Mouse (Mus musculus): Measurements from ENCODE around the gene Dgkh. TPM values are rescaled to one million over a fixed set of nuclear protein-coding genes. Genes with fewer than 3 reads are reported as not detected.

Dgkh gene
- polyA plus RNA-seq, 1 experiment from 2014 or later: 2.1 TPM

- no peak for DNase-seq (ENCODE audit: low spot score)
Observed at GRCm38 (mm10) chr14:78528461-78529425, 203.8 kb downstream of the Dgkh start.

GRCm38 (mm10) chr14:78526907-78527306 lies 205.7 kb downstream of the Dgkh start:
- H3K4me3 ChIP-seq (ENCODE audit: low read depth, low read length): no peak overlapping the region

More at GRCm38 (mm10) chr14:78528461-78529425, 203.8 kb downstream of the Dgkh start:
- 37% methylated on average over 8 of the region's 8 CpGs for WGBS
- Histone ChIP-seq H3K9me3 (ENCODE audit: control insufficient read depth, low read length) (no peaks in the 10 kb centered on the region), H3K27me3 (replicated peaks; ENCODE audit: control insufficient read depth, insufficient read depth, low read length) (no peaks in the 10 kb centered on the region), H3K27ac (ENCODE audit: low read depth) (peak overlapping the region; percentile 52; the same call in 1 of the 2 replicates), H3K4me1 (replicated peaks; ENCODE audit: control insufficient read depth, insufficient read depth, low read length) (peaks cover 35% of the 10 kb centered on the region), H3K9ac (ENCODE audit: low read length) (no peak overlapping the region), H3K4me3 (ENCODE audit: low read depth, low read length) (no peak overlapping the region), H3K36me3 (ENCODE audit: control insufficient read depth, insufficient read depth, low read length) (no peaks in the 10 kb centered on the region), H3K4me2 (ENCODE audit: low read length) (no peak overlapping the region)
- ATAC-seq (replicated peaks; ENCODE audit: low FRiP score, low TSS enrichment, low read depth): no peak

GRCm38 (mm10) chr14:78526475-78526874 lies 206.1 kb downstream of the Dgkh start:
- 24% methylated on average over 3 of the region's 3 CpGs for WGBS
- H3K4me3 ChIP-seq (ENCODE audit: low read depth, low read length): no peak overlapping the region

More at GRCm38 (mm10) chr14:78526907-78527306, 205.7 kb downstream of the Dgkh start:
- WGBS: 61% methylated on average over 6 of the region's 6 CpGs
- H3K4me2 ChIP-seq (ENCODE audit: low read length): no peak overlapping the region
- H3K27ac ChIP-seq (ENCODE audit: low read depth): 0 out of 2 replicates have a peak overlapping the region, but pooled peaks have one; percentile 29
- ATAC-seq (replicated peaks; ENCODE audit: low FRiP score, low TSS enrichment, low read depth): no peak
- H3K9ac ChIP-seq (ENCODE audit: low read length): no peak overlapping the region
- H3K4me1 ChIP-seq (replicated peaks; ENCODE audit: control insufficient read depth, insufficient read depth, low read length): peaks cover 35% of the 10 kb centered on the region
- no peaks in the 10 kb centered on the region; the same call in 1 of the 2 replicates for H3K36me3 ChIP-seq (ENCODE audit: control insufficient read depth, insufficient read depth, low read length)
- H3K9me3 ChIP-seq (ENCODE audit: control insufficient read depth, low read length): no peaks in the 10 kb centered on the region
- no peaks in the 10 kb centered on the region for H3K27me3 ChIP-seq (replicated peaks; ENCODE audit: control insufficient read depth, insufficient read depth, low read length)
- DNase-seq (ENCODE audit: low spot score): no peak

GRCm38 (mm10) chr14:78525611-78526457 lies 206.7 kb downstream of the Dgkh start:
- H3K9me3 ChIP-seq (ENCODE audit: control insufficient read depth, low read length): no peaks in the 10 kb centered on the region
- 84% methylated on average over 3 of the region's 3 CpGs for WGBS
- DNase-seq (ENCODE audit: low spot score) (no peak), ATAC-seq (replicated peaks; ENCODE audit: low FRiP score, low TSS enrichment, low read depth) (peak; percentile 66)
- H3K4me1 ChIP-seq (replicated peaks; ENCODE audit: control insufficient read depth, insufficient read depth, low read length): peaks cover 35% of the 10 kb centered on the region
- H3K27me3 ChIP-seq (replicated peaks; ENCODE audit: control insufficient read depth, insufficient read depth, low read length): no peaks in the 10 kb centered on the region
- H3K27ac ChIP-seq (ENCODE audit: low read depth): peak overlapping the region; percentile 61; the same call in 1 of the 2 replicates
- H3K4me2 ChIP-seq (ENCODE audit: low read length): no peak overlapping the region
- H3K4me3 ChIP-seq (ENCODE audit: low read depth, low read length): no peak overlapping the region
- H3K36me3 ChIP-seq (ENCODE audit: control insufficient read depth, insufficient read depth, low read length): peaks cover 7% of the 10 kb centered on the region
- no peak overlapping the region for H3K9ac ChIP-seq (ENCODE audit: low read length)

More at GRCm38 (mm10) chr14:78526475-78526874, 206.1 kb downstream of the Dgkh start:
- peaks cover 35% of the 10 kb centered on the region for H3K4me1 ChIP-seq (replicated peaks; ENCODE audit: control insufficient read depth, insufficient read depth, low read length)
- peak; percentile 76 for ATAC-seq (replicated peaks; ENCODE audit: low FRiP score, low TSS enrichment, low read depth)
- peaks cover 4% of the 10 kb centered on the region for H3K36me3 ChIP-seq (ENCODE audit: control insufficient read depth, insufficient read depth, low read length)
- H3K27me3 ChIP-seq (replicated peaks; ENCODE audit: control insufficient read depth, insufficient read depth, low read length): no peaks in the 10 kb centered on the region
- DNase-seq (ENCODE audit: low spot score): no peak
- H3K27ac ChIP-seq (ENCODE audit: low read depth): peak overlapping the region; percentile 61; the same call in 1 of the 2 replicates
- H3K9ac ChIP-seq (ENCODE audit: low read length): no peak overlapping the region
- no peaks in the 10 kb centered on the region for H3K9me3 ChIP-seq (ENCODE audit: control insufficient read depth, low read length)
- no peak overlapping the region for H3K4me2 ChIP-seq (ENCODE audit: low read length)

GRCm38 (mm10) chr14:78525059-78525458 lies 207.5 kb downstream of the Dgkh start:
- WGBS: 77% methylated on average over 2 of the region's 2 CpGs
- H3K9ac ChIP-seq (ENCODE audit: low read length): no peak overlapping the region
- H3K9me3 ChIP-seq (ENCODE audit: control insufficient read depth, low read length): no peaks in the 10 kb centered on the region
- peaks cover 32% of the 10 kb centered on the region for H3K4me1 ChIP-seq (replicated peaks; ENCODE audit: control insufficient read depth, insufficient read depth, low read length)
- DNase-seq (ENCODE audit: low spot score): no peak
- no peak for ATAC-seq (replicated peaks; ENCODE audit: low FRiP score, low TSS enrichment, low read depth)
- no peak overlapping the region for H3K4me3 ChIP-seq (ENCODE audit: low read depth, low read length)
- peaks cover 15% of the 10 kb centered on the region for H3K36me3 ChIP-seq (ENCODE audit: control insufficient read depth, insufficient read depth, low read length)
- H3K27me3 ChIP-seq (replicated peaks; ENCODE audit: control insufficient read depth, insufficient read depth, low read length): no peaks in the 10 kb centered on the region
- no peak overlapping the region for H3K4me2 ChIP-seq (ENCODE audit: low read length)
- no peak overlapping the region for H3K27ac ChIP-seq (ENCODE audit: low read depth)

GRCm38 (mm10) chr14:78510713-78511112 lies 221.9 kb downstream of the Dgkh start:
- Histone ChIP-seq H3K27me3 (replicated peaks; ENCODE audit: control insufficient read depth, insufficient read depth, low read length) (no peaks in the 10 kb centered on the region), H3K4me2 (ENCODE audit: low read length) (no peak overlapping the region), H3K9me3 (ENCODE audit: control insufficient read depth, low read length) (no peaks in the 10 kb centered on the region), H3K4me1 (replicated peaks; ENCODE audit: control insufficient read depth, insufficient read depth, low read length) (no peaks in the 10 kb centered on the region), H3K27ac (ENCODE audit: low read depth) (no peak overlapping the region), H3K9ac (ENCODE audit: low read length) (no peak overlapping the region), H3K4me3 (ENCODE audit: low read depth, low read length) (no peak overlapping the region), H3K36me3 (ENCODE audit: control insufficient read depth, insufficient read depth, low read length) (peaks cover 88% of the 10 kb centered on the region)
- 79% methylated on average over 9 of the region's 9 CpGs for WGBS
- no peak for DNase-seq (ENCODE audit: low spot score)
- ATAC-seq (replicated peaks; ENCODE audit: low FRiP score, low TSS enrichment, low read depth): no peak

GRCm38 (mm10) chr14:78509791-78510190 lies 222.8 kb downstream of the Dgkh start:
- DNase-seq (ENCODE audit: low spot score) (no peak), ATAC-seq (replicated peaks; ENCODE audit: low FRiP score, low TSS enrichment, low read depth) (no peak)
- H3K4me2 ChIP-seq (ENCODE audit: low read length): no peak overlapping the region
- 93% methylated on average over 6 of the region's 6 CpGs for WGBS
- no peaks in the 10 kb centered on the region for H3K9me3 ChIP-seq (ENCODE audit: control insufficient read depth, low read length)
- H3K27ac ChIP-seq (ENCODE audit: low read depth): no peak overlapping the region
- H3K27me3 ChIP-seq (replicated peaks; ENCODE audit: control insufficient read depth, insufficient read depth, low read length): no peaks in the 10 kb centered on the region
- no peaks in the 10 kb centered on the region for H3K4me1 ChIP-seq (replicated peaks; ENCODE audit: control insufficient read depth, insufficient read depth, low read length)
- no peak overlapping the region for H3K4me3 ChIP-seq (ENCODE audit: low read depth, low read length)
- peaks cover 85% of the 10 kb centered on the region for H3K36me3 ChIP-seq (ENCODE audit: control insufficient read depth, insufficient read depth, low read length)
- H3K9ac ChIP-seq (ENCODE audit: low read length): no peak overlapping the region
